Mouse (Mus musculus): Measurements from ENCODE around the gene Cfd. TPM values are rescaled to one million over a fixed set of nuclear protein-coding genes. Genes with fewer than 3 reads are reported as not detected.

Gene Cfd
- polyA plus RNA-seq, 1 experiment from 2014 or later, result not detected

GRCm38 (mm10) chr10:79919251-79919849 lies 28.7 kb downstream of the Cfd start:
- H3K27me3 ChIP-seq (ENCODE audit: control insufficient read depth, insufficient read depth, low read depth, low read length), result peaks cover 62% of the 10 kb centered on the region
- 13% methylated on average over 21 of the region's 21 CpGs for WGBS (ENCODE audit: insufficient replicate concordance)
- H3K4me3 ChIP-seq (ENCODE audit: low read depth, low read length), result no peak overlapping the region
- no peak for ATAC-seq (ENCODE audit: low read depth)
- no peaks in the 10 kb centered on the region for H3K36me3 ChIP-seq (ENCODE audit: control insufficient read depth, insufficient read depth)
- H3K9ac ChIP-seq (ENCODE audit: low read depth, low read length), result no peak overlapping the region
- H3K4me2 ChIP-seq (ENCODE audit: low read depth, low read length), result 0 out of 2 replicates have a peak overlapping the region, but pooled peaks have one; percentile 30
- H3K9me3 ChIP-seq (replicated peaks; ENCODE audit: control insufficient read depth, low read length), result no peaks in the 10 kb centered on the region
- H3K27ac ChIP-seq (ENCODE audit: low read length), result no peak overlapping the region
- peaks cover 57% of the 10 kb centered on the region for H3K4me1 ChIP-seq (ENCODE audit: control insufficient read depth, low read depth, low read length)

- H3K9me3 ChIP-seq (replicated peaks; ENCODE audit: control insufficient read depth, low read length), result no peaks in the 10 kb centered on the region
- no peaks in the 10 kb centered on the region for H3K36me3 ChIP-seq (ENCODE audit: control insufficient read depth, insufficient read depth)
- peaks cover 47% of the 10 kb centered on the region for H3K4me1 ChIP-seq (ENCODE audit: control insufficient read depth, low read depth, low read length)
- H3K27ac ChIP-seq (ENCODE audit: low read length), result no peak overlapping the region
- ATAC-seq (ENCODE audit: low read depth), result no peak
- no peak overlapping the region for H3K4me3 ChIP-seq (ENCODE audit: low read depth, low read length)
- WGBS (ENCODE audit: insufficient replicate concordance), result 26% methylated on average over 26 of the region's 26 CpGs
- H3K9ac ChIP-seq (ENCODE audit: low read depth, low read length), result no peak overlapping the region
- H3K27me3 ChIP-seq (ENCODE audit: control insufficient read depth, insufficient read depth, low read depth, low read length), result peaks cover 62% of the 10 kb centered on the region
- no peak overlapping the region for H3K4me2 ChIP-seq (ENCODE audit: low read depth, low read length)
These were observed 29.6 kb downstream of the Cfd start for GRCm38 (mm10) chr10:79920056-79920890.

GRCm38 (mm10) chr10:79920958-79921535 lies 30.4 kb downstream of the Cfd start, which contains the start of gene R3hdm4:
R3hdm4 (minus strand) TSS chr10:79921208.
- Histone ChIP-seq H3K9ac (ENCODE audit: low read depth, low read length) (no peak within 1 kb of the TSS), H3K9me3 (replicated peaks; ENCODE audit: control insufficient read depth, low read length) (no peaks in the 10 kb centered on the region), H3K4me2 (ENCODE audit: low read depth, low read length) (peak within 1 kb of the TSS; percentile 33), H3K4me3 (ENCODE audit: low read depth, low read length) (peak within 1 kb of the TSS; percentile 21; the same call in 1 of the 2 replicates), H3K36me3 (ENCODE audit: control insufficient read depth, insufficient read depth) (no peaks in the 10 kb centered on the region), H3K4me1 (ENCODE audit: control insufficient read depth, low read depth, low read length) (peaks cover 47% of the 10 kb centered on the region), H3K27me3 (ENCODE audit: control insufficient read depth, insufficient read depth, low read depth, low read length) (peaks cover 62% of the 10 kb centered on the region), H3K27ac (ENCODE audit: low read length) (no peak within 1 kb of the TSS)
- WGBS (ENCODE audit: insufficient replicate concordance), result 9% methylated on average over 41 of the region's 41 CpGs
- no peak for ATAC-seq (ENCODE audit: low read depth)

GRCm38 (mm10) chr10:79921572-79921971 lies 30.9 kb downstream of the Cfd start:
- peak overlapping the region; percentile 33 for H3K4me2 ChIP-seq (ENCODE audit: low read depth, low read length)
- no peak for ATAC-seq (ENCODE audit: low read depth)
- no peaks in the 10 kb centered on the region for H3K9me3 ChIP-seq (replicated peaks; ENCODE audit: control insufficient read depth, low read length)
- 9% methylated on average over 34 of the region's 34 CpGs for WGBS (ENCODE audit: insufficient replicate concordance)
- H3K27ac ChIP-seq (ENCODE audit: low read length), result no peak overlapping the region
- H3K27me3 ChIP-seq (ENCODE audit: control insufficient read depth, insufficient read depth, low read depth, low read length), result peaks cover 62% of the 10 kb centered on the region
- H3K4me1 ChIP-seq (ENCODE audit: control insufficient read depth, low read depth, low read length), result peaks cover 49% of the 10 kb centered on the region
- H3K9ac ChIP-seq (ENCODE audit: low read depth, low read length), result no peak overlapping the region
- peak overlapping the region; percentile 21; the same call in 1 of the 2 replicates for H3K4me3 ChIP-seq (ENCODE audit: low read depth, low read length)
- no peaks in the 10 kb centered on the region for H3K36me3 ChIP-seq (ENCODE audit: control insufficient read depth, insufficient read depth)

- no peak overlapping the region for H3K9ac ChIP-seq (ENCODE audit: low read depth, low read length)
- WGBS (ENCODE audit: insufficient replicate concordance), result 14% methylated on average over 29 of the region's 29 CpGs
- H3K4me3 ChIP-seq (ENCODE audit: low read depth, low read length), result no peak overlapping the region; the same call in 1 of the 2 replicates
- H3K27me3 ChIP-seq (ENCODE audit: control insufficient read depth, insufficient read depth, low read depth, low read length), result peaks cover 32% of the 10 kb centered on the region
- no peaks in the 10 kb centered on the region for H3K36me3 ChIP-seq (ENCODE audit: control insufficient read depth, insufficient read depth)
- peak overlapping the region; percentile 91 for H3K4me2 ChIP-seq (ENCODE audit: low read depth, low read length)
- no peaks in the 10 kb centered on the region for H3K9me3 ChIP-seq (replicated peaks; ENCODE audit: control insufficient read depth, low read length)
- H3K4me1 ChIP-seq (ENCODE audit: control insufficient read depth, low read depth, low read length), result peaks cover 45% of the 10 kb centered on the region
- peak overlapping the region; percentile 70; the same call in 1 of the 2 replicates for H3K27ac ChIP-seq (ENCODE audit: low read length)
- ATAC-seq (ENCODE audit: low read depth), result peak; percentile 3; the same call in 1 of the 2 replicates
These were observed 34.5 kb downstream of the Cfd start for GRCm38 (mm10) chr10:79924998-79925784.

GRCm38 (mm10) chr10:79925785-79926490 lies 35.3 kb downstream of the Cfd start:
- peak overlapping the region; percentile 84 for H3K4me3 ChIP-seq (ENCODE audit: low read depth, low read length)
- peak overlapping the region; percentile 70 for H3K27ac ChIP-seq (ENCODE audit: low read length)
- WGBS (ENCODE audit: insufficient replicate concordance), result 11% methylated on average over 15 of the region's 15 CpGs
- peak overlapping the region; percentile 87 for H3K9ac ChIP-seq (ENCODE audit: low read depth, low read length)
- peaks cover 25% of the 10 kb centered on the region for H3K27me3 ChIP-seq (ENCODE audit: control insufficient read depth, insufficient read depth, low read depth, low read length)
- H3K4me1 ChIP-seq (ENCODE audit: control insufficient read depth, low read depth, low read length), result peaks cover 40% of the 10 kb centered on the region
- no peaks in the 10 kb centered on the region for H3K9me3 ChIP-seq (replicated peaks; ENCODE audit: control insufficient read depth, low read length)
- no peaks in the 10 kb centered on the region for H3K36me3 ChIP-seq (ENCODE audit: control insufficient read depth, insufficient read depth)
- H3K4me2 ChIP-seq (ENCODE audit: low read depth, low read length), result peak overlapping the region; percentile 91
- ATAC-seq (ENCODE audit: low read depth), result no peak

- Histone ChIP-seq H3K4me1 (ENCODE audit: control insufficient read depth, low read depth, low read length) (peaks cover 33% of the 10 kb centered on the region), H3K27ac (ENCODE audit: low read length) (peak within 1 kb of the TSS; percentile 88), H3K4me2 (ENCODE audit: low read depth, low read length) (peak within 1 kb of the TSS; percentile 91), H3K9ac (ENCODE audit: low read depth, low read length) (peak within 1 kb of the TSS; percentile 87), H3K36me3 (ENCODE audit: control insufficient read depth, insufficient read depth) (no peaks in the 10 kb centered on the region), H3K9me3 (replicated peaks; ENCODE audit: control insufficient read depth, low read length) (no peaks in the 10 kb centered on the region), H3K4me3 (ENCODE audit: low read depth, low read length) (peak within 1 kb of the TSS; percentile 84), H3K27me3 (ENCODE audit: control insufficient read depth, insufficient read depth, low read depth, low read length) (peaks cover 17% of the 10 kb centered on the region)
- under 1% methylated on average over 63 of the region's 63 CpGs for WGBS (ENCODE audit: insufficient replicate concordance)
- peak; percentile 76 for ATAC-seq (ENCODE audit: low read depth)
These were observed 36.1 kb downstream of the Cfd start, which contains the start of gene Arid3a for GRCm38 (mm10) chr10:79926491-79927323. Arid3a (plus strand) TSS chr10:79927043.
